Mouse (Mus musculus) adrenal gland, adult 8-10 months (tissue): Measurements from ENCODE around the gene Syne4. TPM values are rescaled to one million over a fixed set of nuclear protein-coding genes. Genes with fewer than 3 reads are reported as not detected.

Experiments used
- DNase-seq: peaks from one replicate; pipeline ENCODE4 v3.0.0; 2022
- total RNA-seq, 4 experiments: library from RNA; stranded (reverse); gene quantifications; 2 replicates each; pipeline ENCODE4 v1.2.4; 2022

The Syne4 gene
- total RNA-seq, 4 experiments from 2014 or later, result 22.5 to 102 (median 57.8) TPM

DNA sequence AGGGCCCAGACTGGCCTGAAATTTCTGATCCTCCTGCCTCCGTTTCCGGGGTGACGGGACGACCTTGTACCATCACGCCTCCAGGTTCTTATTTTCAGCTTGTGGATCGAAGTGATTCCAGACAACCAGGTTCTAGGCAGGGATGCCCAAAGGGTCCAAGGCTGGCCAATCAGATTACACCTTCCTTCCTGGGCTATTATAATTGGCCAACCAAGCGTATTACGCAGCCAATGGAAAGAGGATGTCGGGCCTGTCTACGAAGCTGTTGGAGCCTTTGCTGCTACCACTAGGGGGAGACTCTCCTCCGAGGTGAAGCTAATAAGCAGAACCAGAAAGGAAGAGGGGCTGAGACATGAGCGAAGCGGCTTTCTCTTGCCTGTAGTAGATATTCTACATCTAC is 17.3 kb downstream of the Syne4 start:
- peak; percentile 61 for DNase-seq

DNA sequence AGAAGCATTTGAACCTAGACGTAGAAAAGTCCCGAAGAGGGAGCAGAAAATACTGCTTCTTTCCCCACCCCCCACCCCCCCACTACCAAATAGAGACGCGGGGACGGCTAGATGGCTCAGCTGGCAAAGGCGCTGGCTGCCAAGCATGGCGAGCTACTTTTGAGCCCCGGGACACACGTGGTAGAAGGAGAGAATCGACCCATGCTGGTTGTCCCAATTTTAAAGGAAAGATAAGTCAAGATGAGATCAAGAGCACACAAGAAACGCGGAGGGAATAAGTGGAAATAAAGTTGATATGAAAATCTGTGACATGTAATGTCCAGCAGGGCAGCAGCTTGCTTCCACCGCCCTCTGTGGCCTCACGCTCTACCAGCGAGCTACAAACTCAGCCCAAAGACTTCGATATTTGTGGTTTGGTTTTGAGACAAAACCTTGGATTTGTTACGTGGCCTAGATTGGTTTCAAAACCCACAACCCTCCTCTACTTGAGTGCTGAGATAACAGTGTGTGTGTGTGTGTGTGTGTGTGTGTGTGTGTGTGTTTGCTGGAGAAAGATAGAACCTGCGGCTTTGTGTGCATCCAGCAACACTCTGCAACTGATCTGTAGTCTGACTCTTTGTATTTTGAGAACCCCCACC is 18.1 kb downstream of the Syne4 start:
- no peak for DNase-seq

DNA sequence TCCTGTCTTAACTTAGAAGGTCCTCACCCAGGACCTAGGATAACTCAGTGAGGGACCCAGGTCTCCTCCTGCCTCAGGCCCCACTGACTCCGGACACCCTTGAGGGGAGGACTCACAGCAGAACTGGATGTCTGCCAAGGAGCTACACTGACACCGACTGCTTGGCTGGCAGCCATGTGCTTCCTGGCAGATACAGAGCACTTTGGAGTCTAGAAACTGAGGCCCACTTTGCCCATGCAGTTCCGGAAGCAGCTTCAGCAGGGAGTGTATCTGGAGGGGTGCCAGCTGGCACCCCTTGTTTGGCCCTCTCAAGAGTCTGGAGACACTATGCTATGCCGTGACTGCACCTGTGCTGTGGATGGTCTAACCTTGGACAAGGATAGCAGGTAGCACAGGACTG is 18.8 kb downstream of the Syne4 start:
- DNase-seq, result peak; percentile 80

DNA sequence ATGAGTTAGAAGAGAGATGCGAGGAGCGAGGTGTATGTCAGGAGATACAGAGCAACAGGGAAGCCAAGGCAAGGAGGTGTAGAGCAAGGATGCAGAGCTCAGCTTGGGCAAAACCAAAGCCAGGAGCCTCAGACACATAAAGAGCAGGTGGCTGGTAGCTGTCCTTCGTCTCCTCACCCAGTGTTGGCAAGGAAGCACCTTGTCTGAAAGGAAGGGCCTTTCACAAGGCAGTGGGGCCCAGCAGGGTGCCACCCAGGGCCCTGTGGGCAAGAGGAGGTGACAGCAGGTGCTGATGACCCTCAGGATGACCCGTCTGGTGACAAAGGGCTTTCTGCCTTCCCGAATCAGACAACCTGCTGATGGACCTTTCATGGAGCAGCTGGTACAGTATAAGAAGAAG is 20.0 kb downstream of the Syne4 start:
- DNase-seq, result no peak

DNA sequence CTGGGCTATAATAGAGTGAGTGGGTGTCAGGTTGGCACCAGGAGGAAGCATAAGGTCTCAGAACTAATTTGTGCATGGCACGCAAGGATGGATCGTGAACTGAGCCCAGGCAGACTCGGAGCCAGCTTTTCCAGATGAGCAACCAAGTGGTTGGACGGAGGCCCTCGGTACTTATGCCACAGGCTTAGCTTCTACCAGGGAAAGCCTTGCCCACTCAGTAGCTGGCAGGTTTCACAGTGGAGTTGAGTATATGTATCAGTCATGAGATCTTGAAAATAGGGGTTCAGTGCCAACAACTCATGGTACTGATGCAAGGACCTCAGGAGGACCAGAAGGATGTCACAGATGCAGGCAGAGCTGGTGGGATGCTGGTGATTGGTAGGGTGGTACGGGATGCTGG is 21.1 kb downstream of the Syne4 start:
- DNase-seq, result no peak

DNA sequence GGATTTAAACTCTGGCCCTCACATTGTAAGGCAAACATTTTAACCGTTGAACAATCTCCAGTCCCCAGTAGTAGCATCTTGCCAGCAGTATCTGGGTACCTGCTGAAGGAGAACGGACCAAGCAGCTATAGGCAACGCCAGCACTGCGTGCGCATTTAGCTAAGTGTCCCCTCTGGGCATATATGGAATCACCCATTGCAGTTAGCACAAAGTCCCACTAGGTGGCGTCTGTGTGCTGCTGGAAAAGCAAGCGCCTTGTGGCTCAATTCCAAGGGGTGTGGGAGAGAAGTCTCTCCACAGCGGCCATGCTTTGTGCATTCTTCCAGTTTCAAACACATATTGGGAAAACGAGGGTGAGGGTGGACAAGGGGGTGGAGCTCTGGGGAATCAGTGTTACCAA is 21.8 kb downstream of the Syne4 start:
- peak; percentile 50 for DNase-seq

DNA sequence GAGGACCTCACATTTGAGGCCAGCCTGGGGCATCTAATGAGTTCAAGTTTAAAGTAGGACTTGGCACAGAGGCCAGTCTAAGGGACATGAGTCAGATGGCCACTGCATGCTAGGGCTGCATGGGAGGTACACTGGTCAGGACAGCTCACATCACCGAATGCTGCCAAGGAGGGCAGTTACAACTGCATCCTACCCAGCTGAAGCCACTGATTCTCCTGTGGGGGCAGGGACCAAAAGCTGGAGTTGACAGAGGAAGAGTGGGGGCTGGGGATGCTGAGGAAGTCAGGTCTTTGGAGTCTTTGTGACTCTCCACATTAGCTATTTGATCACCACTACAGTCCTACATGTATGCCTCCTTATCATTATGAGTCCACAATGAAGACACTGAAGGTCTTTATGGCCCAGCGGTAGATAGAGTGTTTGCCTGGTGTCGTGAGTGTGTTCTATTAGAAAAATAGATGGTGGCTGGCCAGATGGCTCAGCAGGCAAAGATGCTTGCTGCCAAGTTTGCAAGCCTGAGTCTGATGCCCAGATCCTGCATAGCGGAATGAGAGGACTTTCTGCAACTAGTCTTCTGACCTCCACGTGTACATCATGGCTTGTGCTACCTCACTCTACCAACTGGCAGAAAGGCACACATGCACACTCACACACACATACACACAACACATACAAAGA is 25.0 kb downstream of the Syne4 start:
- DNase-seq, result no peak

DNA sequence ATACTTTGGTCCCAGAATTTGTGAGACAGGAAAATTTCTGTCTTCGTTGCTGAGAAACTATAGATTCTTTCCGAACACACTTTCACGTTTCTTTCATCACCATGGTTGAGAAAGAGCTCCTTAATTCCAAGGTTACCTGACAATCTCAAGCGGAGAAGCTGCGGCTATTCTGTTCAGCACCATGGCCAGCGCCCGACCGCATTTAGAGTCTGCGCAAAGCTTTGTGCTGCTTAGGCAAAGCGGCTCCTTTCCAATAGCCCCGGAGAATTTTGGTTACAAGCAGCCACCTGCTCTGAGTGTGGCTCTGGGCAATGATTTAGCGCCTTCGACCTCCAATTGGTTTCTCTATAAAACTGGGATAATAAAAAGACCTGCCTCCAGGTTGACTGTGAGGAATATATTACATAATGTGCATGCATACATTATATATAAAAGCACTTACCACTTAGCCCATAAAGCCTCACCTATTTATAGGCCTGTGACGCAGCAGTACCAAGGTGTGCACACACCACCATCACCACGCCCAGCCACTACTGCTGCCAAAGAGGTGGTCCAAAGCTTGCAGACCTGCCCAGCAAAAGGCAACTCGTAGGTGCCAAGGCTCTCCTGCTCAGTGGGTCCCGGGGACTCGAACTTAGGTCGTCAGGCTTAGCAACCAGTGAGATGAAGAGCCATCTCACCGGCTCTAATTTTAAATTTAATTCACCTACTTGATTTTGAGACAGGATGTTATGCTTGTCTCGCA is 32.2 kb downstream of the Syne4 start:
- peak; percentile 32 for DNase-seq

DNA sequence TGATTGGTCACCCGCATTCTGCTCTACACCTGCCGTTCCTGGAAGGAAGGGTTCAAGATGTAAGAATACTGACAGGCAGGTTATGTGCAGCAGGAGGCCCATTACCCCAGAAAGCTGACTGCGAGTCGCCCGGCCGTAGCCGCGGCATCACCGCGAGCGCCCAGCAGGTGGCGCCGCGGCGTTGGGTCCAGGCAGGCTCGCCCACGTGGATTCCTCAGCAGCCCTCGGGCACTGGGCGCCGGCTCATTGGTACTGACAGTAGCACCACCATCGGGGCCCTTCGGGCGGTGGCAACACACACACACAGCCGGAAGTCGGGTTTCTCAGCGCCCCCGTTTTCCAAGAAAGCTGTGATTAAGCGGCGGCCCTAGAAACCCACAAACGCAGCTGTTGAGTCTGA is 33.2 kb downstream of the Syne4 start:
- DNase-seq, result no peak

DNA sequence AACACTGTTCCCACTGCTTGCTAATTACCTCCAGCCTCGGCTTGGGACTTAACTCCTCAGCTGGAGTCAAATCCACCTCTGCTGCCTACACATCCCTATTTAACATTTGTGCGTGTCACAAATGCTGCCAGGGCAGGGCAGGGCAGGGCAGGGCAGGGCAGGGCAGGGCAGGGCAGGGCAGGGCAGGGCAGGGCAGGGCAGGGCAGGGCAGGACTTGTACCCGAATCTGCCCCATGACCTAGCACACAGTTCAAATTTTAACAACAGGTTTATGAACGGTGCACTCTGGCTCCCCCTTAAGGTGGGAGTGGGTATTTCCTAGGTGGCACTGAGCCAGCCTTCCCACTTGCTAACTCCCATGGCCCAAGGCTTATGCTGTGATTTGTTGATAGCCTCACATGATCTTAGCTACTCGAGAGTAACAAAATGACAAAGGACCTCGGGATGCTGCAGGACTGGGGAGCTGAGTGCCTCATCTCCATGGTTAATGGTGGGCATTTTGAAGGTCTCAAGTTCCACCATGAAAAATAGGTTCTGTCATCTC is 38.7 kb downstream of the Syne4 start:
- DNase-seq, result peak; percentile 36

DNA sequence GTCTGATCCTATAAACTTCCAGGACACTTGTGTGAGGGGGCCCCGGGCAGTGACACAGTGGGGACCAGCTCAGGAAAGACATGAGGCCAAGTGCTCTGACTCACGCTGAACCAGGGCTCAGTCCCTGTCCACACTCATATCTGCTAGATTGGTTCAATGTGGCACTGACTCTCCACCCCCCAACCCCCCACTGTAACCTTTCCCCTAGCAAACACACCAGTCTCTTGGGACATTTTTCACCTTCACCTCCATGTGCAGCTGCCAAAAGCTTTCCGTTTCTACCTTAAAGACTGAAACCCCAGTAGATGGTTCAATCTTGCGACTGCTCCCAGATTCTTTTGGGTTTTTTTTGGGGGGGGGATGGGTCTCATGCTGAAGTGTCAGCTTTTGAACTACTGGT is 39.5 kb downstream of the Syne4 start:
- DNase-seq, result no peak

DNA sequence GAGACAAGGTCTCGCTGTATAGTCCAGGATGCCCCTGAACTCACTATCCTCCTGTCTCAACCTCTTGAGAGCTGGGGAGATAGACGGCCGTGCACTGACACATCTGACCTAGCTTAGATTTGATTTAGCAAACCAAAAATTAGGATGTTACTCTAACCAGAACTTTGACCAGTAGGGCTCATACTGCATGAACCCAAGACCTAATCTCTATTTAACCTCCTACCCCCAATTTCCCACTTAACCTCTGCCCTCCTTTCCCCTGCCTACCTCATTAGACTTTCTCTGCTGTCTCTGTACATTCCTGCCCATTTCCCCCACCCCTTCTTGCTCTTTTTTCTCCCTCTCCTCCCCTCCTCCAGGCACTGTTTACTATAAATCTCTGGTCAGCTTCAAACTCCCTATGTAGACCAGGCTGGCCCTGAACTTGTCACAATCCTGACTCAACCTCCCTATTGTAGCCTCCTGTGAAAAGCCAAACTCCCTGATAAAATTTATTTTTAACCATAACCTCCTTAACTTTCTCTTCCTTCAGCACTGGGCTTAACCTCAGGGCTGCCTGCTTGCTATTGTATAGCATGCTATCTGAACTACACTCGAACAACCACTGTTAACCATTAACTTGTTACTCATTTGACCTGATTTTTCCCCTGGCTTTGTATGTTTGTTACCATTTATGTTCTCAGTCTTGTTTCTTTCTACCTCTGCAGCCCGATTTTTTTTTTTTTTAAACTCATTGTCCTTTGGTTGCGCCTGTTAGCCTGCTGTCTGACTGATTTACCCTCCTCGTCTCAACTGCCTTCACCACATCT is 44.0 kb downstream of the Syne4 start:
- DNase-seq, result no peak

DNA sequence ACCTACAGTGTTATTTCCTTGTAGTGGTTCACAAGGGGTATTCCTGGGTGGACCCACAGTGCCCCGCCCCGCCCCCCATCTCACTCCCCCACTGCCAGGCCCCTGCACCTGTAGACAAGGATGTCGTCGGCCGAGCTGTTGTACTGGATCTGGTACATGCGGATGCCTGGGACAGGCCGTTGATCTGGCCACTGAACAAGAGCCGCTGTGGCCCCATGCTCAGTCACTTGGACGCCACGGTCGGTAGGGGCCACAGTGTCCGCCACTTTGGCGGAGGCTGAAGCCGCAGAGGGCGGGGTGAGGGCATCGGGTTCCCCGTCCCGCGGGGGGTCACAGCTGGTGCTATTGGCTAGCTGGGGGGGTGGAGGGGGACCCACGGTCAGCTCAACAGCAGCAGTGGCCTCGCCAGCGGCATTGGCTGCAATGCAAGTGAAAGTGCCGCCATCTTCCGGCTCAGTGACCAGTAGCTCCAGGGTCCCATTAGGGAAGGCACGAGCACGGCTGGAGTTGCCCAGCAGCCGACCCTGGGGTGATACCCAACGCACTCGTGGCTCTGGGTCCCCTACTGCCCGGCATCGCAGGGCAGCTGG is 44.8 kb downstream of the Syne4 start:
- no peak for DNase-seq

DNA sequence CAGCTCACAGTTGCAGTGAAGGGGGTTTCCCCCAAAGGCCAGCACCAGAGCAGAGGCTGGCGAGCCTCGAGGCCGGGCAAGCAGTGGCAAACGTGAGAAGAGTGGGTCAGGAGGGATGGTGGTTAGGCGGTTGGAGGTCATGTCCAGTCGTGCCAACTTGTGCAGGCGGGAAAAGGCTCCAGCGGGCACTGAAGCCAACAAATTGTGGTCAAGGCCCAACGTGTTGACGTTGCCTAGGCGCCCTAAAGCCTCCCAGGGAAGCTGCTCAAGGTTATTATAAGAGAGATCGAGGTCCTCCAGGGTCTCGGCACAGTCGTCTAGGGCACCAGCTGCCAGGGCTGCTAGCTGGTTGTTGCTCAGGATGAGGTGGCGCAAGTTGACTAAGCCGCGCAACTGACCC is 45.4 kb downstream of the Syne4 start:
- DNase-seq, result peak; percentile 63

DNA sequence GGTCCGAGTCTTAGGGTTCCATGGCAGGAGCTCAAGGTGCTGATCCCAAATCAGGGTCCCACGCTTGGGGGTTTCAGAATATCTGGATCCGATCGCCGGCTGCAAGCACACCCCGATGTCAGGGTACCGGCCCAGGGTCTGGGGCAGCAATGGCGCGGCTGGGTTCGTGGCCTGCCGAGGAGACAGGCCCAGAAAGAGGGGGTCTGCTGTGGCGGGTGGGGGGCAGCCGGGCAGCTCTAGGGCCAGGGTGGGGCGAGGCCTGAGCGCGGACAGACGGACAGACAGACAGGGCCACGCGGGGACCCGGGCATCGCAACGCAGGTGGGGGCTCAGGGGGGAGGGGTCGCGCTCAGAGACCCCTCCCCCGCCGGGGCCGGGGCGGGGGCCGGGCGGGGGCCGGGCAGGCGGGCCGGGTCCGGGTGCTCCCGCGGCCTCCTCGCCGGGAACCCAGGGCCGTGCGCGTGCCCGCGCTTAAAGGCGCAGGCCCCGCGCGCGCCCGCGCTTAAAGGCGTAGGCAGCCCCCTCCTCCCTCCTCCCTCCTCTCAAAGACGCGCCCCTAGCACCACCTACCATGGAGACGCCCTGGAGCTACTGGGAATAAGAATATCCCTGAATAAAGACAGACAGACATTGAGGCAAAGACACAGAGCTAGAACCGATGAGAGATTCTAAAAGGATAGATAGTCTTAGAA is 48.2 kb downstream of the Syne4 start, which contains the start of gene Lrfn3:
Gene Lrfn3, minus strand, starts transcription at position 121 of the 692 bp plus-strand sequence.
- no peak for DNase-seq

DNA sequence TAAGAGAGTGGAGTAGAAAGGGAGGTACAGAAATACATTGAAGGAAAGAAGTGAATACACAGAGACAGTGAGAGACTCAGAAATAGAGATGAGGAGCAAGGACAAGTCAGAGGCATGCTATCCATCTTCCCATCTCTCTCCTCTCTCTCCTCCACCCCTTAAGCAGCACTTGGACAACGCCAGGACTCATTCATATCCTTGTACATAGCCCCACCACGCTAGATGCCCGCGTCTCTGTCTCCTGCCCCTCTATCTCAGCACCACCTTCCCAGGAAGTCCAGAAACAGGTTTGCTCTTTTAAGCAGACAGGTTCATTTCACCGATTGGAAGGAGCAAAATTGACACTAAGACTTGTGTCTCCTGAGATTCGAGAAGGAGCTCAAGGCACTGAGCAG is 48.7 kb downstream of the Syne4 start:
- no peak for DNase-seq

DNA sequence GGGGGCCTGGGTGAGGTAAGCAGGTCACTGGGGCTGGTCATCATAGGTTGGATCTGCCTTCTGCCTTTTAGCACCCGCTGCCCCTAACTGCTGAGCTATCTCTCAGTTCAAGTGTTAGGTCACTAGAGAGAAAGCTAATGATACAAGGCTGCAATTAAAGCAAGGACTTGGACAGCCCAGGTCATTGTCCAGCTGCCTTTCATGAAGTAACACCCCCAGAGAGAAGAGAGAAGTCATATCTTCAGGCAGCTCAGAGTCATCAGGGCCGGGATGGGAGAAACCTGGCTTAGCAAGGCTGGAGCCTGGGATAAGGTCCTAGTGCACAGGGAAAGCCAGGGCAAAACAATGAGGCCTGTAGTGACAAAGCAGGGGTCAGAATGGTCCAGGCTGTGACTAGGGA is 52.9 kb downstream of the Syne4 start:
- no peak for DNase-seq
